8 mouse cellular contexts compared by ENCODE assay signal in the genomic region with DNA sequence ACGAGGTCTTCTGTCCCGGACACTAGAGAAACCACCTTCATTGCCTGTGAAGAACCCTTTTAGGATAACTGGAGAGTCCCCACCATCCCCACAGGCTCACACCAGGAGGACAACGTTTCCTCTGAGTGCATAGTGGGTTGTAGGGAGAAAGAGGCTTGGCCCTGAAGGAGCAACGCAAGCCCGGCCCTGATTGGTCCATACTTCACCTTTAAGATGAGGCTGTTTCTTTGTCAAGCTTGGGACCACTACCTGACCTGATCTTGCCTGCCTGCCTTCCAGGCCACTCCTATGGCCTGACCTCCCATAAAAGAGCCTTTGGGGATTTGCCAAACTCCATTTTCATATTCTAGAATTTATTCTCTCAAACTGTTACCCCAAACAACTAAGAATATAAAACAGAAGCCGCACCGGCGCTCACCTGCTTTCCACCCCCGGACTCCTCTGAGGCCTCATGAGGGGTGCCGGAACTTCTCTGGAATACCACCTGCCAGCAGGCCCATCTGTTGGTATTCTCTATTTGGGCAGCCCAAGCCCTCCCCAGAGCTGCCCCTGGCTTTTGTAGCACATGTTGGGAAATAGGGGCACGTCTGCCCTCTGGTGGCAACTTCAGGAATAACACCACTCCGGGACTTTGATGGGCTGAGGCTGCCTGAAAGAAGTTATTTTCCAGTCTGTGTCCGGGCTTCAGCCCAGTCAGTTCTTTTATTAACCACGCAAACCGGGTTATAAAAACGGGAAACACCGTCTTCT.
DNase-seq lines count a peak whose midpoint lies in the region; ATAC-seq lines count a peak whose summit lies in the region.

No protein-coding gene starts in this region.

- H3K36me3 ChIP-seq in forebrain, embryonic 14.5 days (ENCODE audit: control insufficient read depth, insufficient read depth, low read length), result no peaks in the 10 kb centered on the region
- H3K36me3 ChIP-seq in hindbrain, embryonic 11.5 days (ENCODE audit: control insufficient read depth, insufficient read depth, low read length), result no peaks in the 10 kb centered on the region

- H3K27me3 ChIP-seq in forebrain, embryonic 14.5 days (replicated peaks; ENCODE audit: control insufficient read depth, insufficient read depth, low read length), result no peaks in the 10 kb centered on the region
- H3K27me3 ChIP-seq in hindbrain, embryonic 11.5 days (ENCODE audit: control insufficient read depth, insufficient read depth, low read length), result no peaks in the 10 kb centered on the region

- no peaks in the 10 kb centered on the region for H3K4me1 ChIP-seq in forebrain, embryonic 14.5 days (ENCODE audit: control insufficient read depth, insufficient read depth, low read length)
- H3K4me1 ChIP-seq in hindbrain, embryonic 11.5 days (replicated peaks; ENCODE audit: control insufficient read depth, insufficient read depth, low read length), result no peaks in the 10 kb centered on the region

- ATAC-seq in cerebellum, adult (ENCODE audit: insufficient number of reproducible peaks, low FRiP score, low TSS enrichment), result peak; percentile 89
- peak; percentile 82 for ATAC-seq in forebrain, embryonic 14.5 days
- ATAC-seq in hindbrain, embryonic 11.5 days (ENCODE audit: low FRiP score), result peak; percentile 56; the same call in 1 of the 2 replicates

- H3K27ac ChIP-seq in forebrain, embryonic 14.5 days (ENCODE audit: low read depth, low read length), result no peak overlapping the region
- H3K27ac ChIP-seq in hindbrain, embryonic 11.5 days (ENCODE audit: low read depth, low read length), result no peak overlapping the region

- H3K9me3 ChIP-seq in forebrain, embryonic 14.5 days (replicated peaks; ENCODE audit: control insufficient read depth, low read length), result no peaks in the 10 kb centered on the region
- no peaks in the 10 kb centered on the region for H3K9me3 ChIP-seq in hindbrain, embryonic 11.5 days (ENCODE audit: control insufficient read depth, low read length)

- no peak overlapping the region for H3K9ac ChIP-seq in forebrain, embryonic 14.5 days (ENCODE audit: low read length)
- H3K9ac ChIP-seq in hindbrain, embryonic 11.5 days (ENCODE audit: low read depth, low read length), result no peak overlapping the region

- H3K4me2 ChIP-seq in forebrain, embryonic 14.5 days (ENCODE audit: low read length), result no peak overlapping the region
- H3K4me2 ChIP-seq in hindbrain, embryonic 11.5 days (replicated peaks; ENCODE audit: low read depth, low read length), result no peak overlapping the region

- H3K4me3 ChIP-seq in forebrain, embryonic 14.5 days (ENCODE audit: low read depth, low read length), result no peak overlapping the region
- no peak overlapping the region for H3K4me3 ChIP-seq in hindbrain, embryonic 11.5 days (ENCODE audit: low read depth, low read length)

- peak; percentile 63 for DNase-seq in Muller cell, postnatal 12 days (ENCODE audit: inconsistent ontology term)
- peak; percentile 81 for DNase-seq in forebrain, embryonic 14.5 days (ENCODE audit: low spot score)
- peak; percentile 91 for DNase-seq in hindbrain, embryonic 11.5 days (ENCODE audit: low spot score)
- DNase-seq in layer of hippocampus, postnatal 10 days (ENCODE audit: low spot score in 2 of 2), result peak; percentile 93 to 94
- DNase-seq in lung, postnatal 36 days, result peak; percentile 80
- DNase-seq in right cerebral cortex, adult 2 months (ENCODE audit: low spot score in 2 of 2), result peak; percentile 90 to 91
- DNase-seq in urinary bladder, postnatal 10 days (ENCODE audit: low spot score), result peak; percentile 41

- 26% methylated on average over 17 of the region's 17 CpGs for WGBS in forebrain, embryonic 14.5 days
- WGBS in hindbrain, embryonic 11.5 days, result 25% methylated on average over 17 of the region's 17 CpGs

Comparison
In these comparisons a context has a peak if more than half of its experiments do, and no peak if none do; other contexts are left out.
1. DNase-seq: peak in every context shown above with its lines; median percentile 94 in layer of hippocampus, postnatal 10 days; 91 in hindbrain, embryonic 11.5 days; 90 in right cerebral cortex, adult 2 months; 81 in forebrain, embryonic 14.5 days; 80 in lung, postnatal 36 days; 63 in Muller cell, postnatal 12 days; 41 in urinary bladder, postnatal 10 days.